Mouse (Mus musculus): ENCODE measurements around the gene Dbx1. TPM values are rescaled to one million over a fixed set of nuclear protein-coding genes. Genes with fewer than 3 reads are reported as not detected.
A peak's percentile ranks its signal among the peaks of the same experiment; 100 is the strongest.

Dbx1 gene
- polyA plus RNA-seq (2017; shearing (Covaris generic)) = not detected

DNA sequence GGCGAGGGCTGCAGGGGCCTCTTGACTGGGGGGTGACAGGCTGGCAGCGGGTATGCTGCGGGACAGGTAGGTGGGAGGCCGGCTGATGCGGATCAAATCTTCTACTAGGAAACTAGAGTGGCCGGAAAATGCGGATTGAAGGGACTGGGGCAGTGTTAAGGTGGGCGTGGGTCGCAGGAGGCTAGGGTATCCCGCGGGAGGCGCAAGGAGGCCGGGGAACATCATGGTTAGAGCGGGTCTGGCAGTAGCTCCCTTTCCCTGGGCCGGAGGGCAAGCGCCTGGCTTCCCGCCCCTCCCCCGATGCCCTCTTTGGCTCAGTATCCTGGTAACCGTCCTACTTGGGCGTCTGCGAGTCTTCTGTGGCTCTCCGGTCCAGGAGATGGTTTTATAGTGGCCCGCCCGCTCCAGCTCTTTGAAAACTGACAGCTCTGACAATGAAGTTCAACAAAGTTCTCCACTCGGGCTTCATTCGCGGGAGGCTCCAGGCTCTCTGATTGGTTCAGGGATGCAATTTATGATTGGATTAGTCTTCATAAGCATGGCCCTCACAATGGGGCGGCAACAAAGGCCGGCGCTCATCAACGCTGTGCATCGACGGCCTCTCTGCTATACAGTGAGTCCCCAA is at the start of gene Dbx1:
Gene Dbx1, minus strand, starts transcription at position 359 of the 625 bp plus-strand sequence.
- no peak for ATAC-seq

DNA sequence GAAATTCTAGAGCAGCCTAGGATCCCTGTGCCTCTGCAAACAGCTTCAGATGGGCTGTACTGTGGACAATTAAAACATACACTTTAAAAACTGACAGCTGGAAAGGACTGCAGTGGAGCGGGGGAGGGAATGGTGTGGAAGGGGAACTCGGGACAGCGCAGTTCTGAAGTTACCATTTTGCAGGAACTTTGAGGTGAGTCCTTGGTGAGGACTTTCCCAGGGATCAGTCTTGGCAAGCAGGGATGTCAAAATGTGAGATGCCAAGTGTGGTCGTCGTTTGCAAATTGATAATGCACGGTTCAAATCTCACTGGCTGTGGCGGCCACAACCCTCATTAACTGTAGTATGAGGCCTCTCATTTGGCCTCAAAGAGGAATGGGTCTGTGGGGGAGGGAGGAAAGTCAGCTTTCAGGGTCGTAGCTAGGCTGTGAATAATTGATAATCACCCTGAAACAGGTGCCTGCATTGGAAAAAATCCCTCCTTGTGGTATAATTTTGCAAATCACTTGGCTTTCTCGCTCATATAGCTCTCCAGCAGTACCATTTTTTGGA is 42.3 kb upstream of the Dbx1 start:
- ATAC-seq = no peak

DNA sequence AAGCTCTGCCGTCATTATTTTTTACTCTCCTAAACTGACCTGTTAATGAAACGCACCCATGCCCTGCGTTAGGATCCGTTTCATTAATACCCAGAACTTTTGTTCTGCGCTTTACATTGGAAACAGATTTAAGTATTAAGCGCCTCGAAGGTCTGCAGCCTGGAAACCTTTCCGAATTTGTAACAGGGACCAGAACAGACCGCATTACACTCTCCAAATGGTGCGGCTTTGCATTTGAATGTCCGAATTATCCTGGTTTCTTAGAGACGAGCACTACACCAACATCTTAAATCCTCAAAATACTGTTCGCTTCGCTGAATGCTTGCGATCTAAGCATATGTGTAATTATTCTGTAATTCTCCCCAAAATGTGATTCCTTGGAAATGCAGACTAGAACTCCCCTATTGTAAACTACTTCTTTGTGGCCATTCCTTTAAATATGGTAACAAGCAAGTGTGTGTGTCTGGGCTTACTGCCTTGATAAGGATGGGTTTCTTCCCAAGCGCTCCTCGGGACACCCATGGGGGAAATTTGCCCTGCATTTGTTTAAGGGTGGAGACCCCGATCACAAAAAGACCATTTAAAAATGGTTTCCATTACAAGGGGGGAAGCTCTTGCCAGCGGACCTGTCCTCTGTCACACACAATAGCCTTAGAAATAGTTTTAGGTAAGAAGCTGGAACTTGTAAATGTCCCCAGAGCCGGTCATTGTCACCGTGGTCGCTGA is 41.6 kb upstream of the Dbx1 start:
- no peak for ATAC-seq

DNA sequence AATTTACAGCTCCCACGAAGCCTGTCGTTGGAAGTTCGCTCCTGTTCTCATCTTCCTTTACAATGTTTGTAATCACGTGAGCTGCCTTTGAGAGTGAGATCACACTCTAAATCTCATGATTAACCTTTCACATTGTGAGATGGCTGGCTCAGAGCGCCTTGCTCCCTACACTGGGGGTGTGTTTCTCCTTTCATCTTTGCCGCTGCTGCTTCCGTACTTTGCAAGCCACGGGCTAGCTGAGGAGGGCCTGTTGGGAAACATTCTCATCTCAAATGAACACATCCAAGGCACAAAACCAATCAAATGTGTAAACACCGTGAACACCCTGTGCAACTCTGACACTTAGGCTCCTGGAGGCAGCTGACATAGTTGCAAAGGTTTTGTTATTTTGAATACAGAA is 40.5 kb upstream of the Dbx1 start:
- no peak for ATAC-seq

DNA sequence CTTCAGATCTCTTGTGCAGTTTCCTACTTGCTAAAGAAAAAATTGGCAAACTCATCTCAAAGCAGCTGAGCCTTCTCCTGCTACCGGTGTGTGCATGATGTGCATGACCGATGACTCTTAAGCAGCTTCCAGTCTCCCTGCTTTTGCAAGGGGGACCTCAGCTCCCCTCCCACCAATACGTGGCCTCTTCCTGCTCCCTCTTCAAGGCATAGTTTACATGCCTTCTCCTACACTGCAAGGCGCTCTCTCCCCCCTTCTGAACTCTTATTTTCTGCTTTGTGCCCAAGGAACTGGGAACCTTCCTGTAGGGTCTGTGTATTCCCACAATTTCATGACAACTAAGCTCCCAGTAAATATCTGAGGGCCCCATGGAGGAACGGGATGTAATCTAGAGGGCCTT is 40.0 kb upstream of the Dbx1 start:
- ATAC-seq = no peak

DNA sequence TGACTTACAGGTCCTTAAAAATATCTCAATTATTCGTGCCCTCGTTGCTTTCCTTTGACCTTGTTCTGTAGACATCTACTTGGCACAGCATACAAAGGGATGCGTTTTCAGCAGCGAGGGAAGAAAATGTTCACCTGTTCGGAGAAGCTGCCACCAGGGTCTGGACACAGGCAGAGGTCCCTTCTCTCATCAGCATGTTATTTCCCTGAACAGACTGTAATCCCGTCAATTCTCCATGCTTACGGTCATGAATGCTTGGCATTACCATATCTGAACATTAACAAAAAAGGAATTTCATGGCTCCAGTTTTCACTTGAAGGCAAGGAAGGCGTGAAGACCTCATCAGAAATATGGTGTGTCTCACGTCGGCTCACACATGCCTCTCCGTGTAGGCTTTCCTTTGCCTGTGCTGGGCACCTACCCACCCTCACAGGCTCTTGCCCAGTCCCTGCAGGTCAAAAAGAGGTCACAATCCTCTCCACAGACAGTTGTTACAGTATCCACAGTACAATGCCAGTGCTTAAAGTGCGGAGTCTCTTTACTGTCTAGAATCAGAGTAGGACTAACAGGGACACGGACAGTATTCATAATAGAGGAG is 31.7 kb upstream of the Dbx1 start:
- no peak for ATAC-seq

DNA sequence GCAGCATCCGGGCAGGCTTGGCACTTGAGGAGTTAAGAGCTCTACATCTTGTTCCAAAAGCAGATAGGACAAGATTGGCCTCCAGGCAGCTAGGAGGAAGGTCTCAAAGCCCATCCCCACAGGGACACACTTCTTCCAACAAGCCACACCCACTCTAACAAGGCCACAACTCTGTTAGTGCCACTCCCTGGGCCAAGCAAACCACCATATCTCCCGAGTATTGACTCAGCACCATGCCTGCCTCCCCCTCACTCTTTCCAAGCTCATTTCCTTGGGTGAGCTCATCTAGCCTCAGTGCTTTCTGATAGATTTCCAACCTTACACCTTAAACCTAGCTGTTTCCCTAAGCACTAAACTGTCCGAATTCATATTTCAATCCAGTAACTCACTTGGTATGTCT is 26.9 kb upstream of the Dbx1 start:
- no peak for ATAC-seq

DNA sequence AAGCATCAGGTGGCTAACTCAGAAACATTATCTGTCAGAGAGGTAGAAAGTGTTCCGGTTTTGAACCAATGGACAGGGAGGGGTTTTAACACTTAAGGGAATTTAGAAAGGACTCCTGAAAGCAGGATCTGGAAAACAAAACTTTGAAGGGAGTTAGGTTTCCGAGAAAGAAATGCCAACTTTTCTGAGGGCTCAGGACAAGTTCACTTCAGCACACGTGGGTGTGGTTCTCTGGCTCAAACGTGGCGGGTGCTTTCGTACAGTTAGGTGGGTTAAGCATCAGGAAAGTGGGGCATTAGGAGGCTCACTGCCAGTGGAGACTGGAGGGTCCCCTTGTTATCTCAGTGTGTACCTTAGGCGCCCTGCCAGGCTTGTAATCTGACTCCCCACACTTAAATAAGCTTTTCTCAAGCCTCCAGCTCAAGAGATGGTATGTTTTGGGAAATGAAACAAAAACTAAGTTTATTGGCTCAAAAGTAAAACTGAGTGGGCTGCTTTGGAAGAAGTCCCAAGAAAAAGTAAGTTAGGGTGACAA is 25.9 kb upstream of the Dbx1 start:
- no peak for ATAC-seq

DNA sequence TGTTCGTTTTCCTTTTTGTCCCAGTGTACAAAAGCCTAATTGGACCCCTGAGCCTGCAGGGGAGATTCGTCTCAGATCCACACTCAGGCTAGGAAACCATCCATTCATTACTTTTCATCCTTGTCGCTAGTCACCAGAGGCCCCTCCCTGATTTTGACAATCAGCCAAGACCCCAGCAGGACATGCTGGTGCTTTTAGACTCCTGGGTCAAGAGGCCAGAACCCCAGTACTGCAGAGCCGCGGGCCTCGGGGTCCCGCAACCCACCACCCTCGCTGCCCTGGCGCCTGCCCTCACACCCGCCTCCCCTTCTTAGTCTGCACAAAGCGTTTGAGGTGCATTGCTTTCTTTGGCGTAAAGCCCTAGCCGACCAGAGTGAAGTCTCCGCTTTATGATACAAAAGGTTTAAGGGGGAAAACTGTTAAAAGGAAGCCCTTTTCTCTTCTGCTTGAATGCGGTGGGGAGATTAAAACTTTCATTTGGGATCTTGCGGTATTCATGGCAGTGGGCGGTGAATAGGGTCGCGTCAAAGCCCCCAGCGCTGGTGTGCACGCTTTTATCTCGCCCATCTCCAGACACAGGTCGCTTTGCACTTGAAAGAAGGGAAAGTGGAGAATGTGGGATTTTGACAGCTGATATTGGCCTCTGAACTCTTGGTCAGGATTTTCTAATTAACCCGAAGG is 25.3 kb upstream of the Dbx1 start:
- no peak for ATAC-seq

DNA sequence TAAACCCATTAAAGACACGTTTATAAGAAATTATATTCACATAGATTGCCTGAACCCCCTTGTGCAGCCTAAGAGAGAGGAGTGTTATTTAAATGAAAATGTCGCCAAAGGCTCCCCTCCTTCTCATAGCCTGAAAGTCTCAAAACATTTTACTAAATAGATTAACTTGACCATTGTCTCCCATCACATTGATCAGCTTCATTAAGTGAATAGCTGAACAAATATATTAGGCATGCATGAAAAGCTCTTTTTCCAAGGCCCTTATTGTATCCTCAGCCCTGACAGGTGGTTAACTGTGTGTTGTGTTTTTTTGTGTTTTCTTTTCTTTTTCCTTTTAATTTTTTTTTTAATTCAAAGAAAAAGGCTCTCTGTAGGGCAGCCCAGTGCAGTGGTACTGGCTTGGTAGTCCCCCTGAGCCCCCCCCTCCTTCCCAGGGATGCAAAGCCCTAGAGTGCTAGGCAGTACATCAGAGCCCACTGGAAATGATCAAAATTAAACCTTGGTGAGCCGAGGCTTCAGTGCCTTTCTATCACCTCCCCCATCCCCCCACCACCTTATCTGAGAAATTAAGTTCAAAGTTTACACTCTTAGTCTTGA is 4.2 kb upstream of the Dbx1 start:
- no peak for ATAC-seq

DNA sequence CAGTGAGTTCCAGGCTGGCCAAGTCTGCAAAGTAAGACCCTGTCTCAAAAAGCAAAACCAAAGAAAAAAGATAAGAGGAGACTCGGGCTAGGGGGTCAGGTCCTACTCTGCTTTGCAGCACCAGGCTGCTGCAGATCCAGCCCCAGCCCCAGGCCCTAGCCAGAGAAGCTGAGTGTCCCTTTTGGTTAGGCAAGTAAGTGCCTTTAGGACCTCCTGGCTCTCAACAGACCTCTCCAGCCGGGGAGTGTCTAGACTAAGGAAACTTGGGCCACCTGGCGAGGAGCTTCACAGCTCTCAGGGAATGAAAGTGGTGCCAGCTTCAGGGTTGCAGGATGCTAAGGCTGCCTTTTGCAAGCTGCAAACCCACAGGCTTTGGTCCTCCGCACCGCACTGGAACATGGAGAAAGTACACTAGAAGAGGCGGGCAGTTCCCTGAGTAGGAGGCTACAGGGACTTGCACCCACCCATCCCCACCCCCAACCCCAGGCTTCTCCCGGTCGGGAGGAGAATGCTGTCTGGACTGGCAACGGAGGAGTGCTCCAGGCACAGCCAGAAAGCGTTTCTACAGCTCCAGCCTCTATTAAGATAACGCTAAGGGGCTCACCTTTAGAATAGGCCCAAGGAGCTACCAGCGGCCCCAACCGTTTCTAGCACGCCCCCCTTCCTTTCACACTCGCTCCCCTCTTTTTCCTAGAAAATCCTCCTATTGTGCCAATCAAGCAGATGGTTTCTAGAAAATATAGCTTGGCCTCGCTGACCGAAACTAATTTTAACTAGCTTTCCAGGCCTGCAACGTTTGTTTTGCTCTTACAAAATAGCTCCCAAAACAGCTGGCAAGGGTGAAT is 3.4 kb upstream of the Dbx1 start:
- no peak for ATAC-seq

DNA sequence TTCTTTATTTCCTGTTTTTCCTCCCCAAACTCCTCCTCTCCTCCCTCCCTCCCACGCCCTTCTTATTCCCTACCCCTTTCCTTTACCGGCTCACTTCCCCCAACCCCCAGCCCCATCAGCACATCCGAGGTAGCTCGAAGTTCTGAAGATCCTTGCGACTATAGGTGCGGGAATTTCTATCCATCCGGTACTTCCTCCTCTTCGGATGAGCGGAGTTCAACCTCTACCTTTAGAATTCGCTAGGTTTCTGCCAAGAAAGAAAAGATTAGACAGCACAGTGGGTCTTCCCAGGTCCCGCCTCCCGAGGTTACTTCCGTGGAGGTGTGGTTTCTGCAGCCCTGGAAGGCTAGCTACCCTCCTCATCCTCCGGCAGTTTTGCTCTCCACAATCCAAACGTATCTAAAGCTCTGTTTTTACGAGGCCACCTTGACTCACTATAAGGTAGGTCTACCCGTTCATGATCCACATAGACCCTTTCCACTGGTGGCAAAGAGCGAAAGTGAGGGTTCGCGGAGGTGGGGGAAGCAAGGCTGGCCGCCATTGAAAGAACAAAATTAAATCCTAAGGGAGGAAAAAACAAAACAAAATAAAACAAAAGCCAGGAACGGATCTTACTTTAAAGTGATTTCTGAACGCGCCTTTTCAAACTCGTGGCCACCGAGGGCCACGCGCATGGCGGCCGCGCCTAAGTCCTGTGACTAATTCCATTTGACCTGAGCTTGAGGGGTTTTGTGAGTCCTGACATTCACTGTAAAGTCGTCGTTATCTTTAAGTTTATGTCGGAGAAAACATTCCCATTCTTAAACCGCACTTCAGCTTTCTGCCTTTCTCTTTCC is 2.5 kb upstream of the Dbx1 start:
- no peak for ATAC-seq

DNA sequence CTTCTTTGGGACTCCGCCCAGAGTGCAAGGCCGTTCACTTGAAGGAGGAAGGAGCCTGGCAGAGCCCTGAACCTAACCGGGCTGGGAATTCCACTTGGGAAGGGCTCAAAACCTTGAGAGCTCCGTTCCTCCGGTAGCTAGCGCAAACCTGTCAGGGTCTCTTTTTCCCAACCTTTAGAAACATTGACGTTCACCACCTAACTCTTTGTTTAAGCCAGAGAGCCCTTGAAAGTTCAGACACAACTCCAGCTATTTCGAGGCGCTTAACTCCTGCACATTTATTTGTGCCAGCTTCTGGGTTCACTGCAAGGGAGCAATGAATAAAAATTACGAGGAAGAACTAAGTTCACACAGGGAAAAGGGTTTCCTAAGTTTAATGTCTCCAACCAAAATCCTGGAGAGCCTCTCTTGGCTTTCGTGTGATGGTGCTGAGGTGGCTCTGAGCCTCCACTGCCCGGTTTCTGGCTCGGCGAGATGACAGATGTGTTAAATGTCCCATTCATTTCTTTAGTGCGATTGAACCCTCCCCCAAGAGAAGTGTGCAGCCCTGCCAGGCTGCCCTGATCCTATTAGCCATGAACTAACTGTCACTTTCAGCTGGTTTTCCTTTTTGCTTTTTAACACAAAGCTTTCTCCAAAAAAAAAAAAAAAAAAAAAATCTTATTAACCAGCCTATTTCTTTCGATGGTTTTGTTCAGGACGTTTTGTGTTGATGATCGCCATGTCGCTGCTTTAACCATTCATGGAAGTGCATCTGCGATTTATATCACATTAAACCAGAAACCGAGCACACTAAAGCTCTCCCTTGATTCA is 1.4 kb upstream of the Dbx1 start:
- ATAC-seq = no peak

DNA sequence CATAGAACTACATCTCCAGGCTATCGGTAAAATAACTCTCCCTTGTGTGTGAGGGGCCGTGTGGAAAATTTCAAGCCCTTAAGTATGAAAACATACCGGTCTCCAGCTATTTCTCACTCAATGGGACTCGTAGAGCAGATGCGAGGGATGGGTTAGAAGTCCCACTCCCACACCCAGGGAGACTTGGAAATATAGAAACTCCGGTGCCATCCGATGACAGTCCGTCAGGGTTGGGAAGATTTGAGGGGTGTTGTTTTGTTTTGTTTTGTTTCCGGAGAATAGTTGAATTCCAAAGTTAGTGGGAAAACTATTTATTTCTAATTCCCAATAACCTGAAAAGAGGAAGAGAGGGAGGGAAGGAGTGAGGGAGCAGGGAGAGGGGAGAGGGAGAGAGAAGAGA is 632 bp upstream of the Dbx1 start:
- ATAC-seq = no peak

DNA sequence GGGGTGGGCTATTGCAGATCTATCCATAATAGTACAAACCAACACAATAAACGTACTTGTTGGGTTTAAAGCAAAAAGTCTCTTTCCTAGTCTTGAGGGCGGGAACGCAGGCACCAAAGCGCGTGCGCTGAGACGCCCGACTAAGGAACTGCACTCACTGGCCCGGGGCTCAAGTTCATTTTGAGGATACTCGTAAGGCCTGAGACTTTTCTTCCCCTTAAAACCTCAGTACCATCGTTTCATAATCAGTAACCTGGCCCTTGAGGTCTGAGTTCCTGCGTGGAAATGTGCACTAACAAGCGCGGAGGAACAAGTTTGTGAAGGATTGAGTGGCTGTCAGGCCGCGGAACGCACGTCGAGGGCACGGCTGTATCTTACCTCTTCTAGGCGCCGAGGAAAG is 678 bp downstream of the Dbx1 start:
- no peak for ATAC-seq

DNA sequence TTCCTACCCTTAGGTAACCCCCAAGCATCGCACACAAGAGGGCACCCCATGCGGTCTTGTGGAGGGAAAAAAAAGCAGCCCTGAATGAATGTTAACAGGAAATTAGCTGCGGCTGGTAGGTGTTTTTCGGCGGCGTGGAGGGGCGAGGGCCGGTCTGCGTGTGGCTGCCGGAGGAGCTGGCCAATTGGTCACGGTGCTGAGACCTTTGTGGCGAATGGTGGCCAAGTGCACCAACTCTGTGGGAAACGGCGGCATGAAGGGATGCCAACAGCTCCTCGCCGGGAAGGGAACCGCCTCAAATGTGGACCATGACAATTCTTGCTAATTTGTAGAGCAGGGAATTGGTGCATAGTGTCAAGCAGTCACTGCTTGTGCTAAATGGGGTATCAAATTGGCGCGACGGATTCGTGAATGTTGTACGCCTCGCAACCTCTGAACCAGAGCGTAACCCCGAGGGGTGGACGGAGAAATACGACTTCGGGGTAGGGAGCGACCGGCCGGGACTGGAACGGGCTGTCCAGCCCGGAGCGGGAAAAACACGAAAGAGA is 1.5 kb downstream of the Dbx1 start:
- ATAC-seq = no peak

DNA sequence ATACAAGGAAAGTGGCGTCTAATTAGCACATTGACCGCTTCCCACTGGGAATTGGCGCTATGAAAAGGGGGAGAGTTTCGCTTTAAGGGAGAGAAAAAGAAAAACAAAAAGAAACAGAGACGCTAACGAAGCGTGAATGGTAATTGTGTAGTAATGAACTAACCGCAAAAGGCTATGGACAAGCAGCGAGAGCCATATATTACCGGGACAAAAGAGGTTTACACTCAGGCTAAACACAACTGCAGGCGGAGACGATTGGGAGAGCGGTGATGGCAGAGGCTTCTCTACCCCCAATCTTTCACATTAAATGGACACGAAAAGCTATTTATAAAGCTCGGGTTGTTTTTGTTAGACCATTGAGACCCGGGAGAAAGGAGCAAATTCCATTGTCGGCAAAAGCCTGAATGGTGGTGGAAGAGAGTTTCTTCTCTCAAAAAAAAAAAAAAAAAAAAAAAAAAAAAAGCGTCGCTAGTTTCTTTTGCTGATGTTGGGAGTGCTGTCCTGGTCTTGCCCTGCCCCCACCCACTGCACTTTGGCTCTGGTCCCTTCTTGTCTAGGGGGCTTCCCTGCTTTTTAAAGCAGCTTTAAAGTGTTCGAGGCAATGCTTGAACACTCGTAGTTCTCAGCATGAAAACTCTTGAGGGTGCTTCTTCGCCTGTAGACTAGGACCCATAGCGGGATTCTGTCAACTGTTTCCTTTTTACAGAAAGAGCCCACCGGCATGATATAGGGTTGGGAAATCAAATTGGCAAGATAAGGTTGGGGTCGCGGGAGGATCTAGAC is 2.2 kb downstream of the Dbx1 start:
- ATAC-seq = no peak

DNA sequence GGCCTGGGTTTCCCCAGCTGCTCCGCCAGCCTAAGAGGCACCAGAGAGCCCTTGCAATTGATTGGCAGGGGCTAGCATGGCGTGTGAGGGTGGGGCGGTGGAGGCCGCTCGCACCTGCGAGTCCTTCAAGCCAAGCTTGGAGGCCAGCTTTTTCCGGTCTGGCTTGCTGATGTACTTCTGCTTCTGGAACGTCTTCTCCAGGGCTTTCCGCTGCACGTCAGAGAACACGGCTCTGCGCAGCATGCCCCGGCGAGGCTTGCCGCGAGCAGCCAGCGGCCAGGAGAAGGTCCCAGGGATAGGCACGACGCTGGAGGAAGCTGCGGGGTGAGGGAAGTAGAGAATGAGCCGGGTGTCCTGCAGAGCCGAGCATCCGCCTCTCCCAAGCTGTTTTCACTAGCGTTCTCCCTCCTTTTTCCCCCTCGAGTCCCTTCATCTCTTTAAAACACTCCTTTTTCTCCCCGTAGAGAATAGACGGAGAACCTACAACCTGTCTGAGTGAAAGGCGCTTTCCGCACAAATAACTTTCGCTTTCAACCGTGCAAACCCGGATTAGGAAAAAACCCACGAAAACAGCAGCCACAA is 3.2 kb downstream of the Dbx1 start:
- peak; percentile 64 for ATAC-seq
